Mouse (Mus musculus) gastrocnemius, postnatal 25 days (tissue): ENCODE results near the gene Hcn2. TPM values are rescaled to one million over a fixed set of nuclear protein-coding genes. Genes with fewer than 3 reads are reported as not detected.
A peak's percentile ranks its signal among the peaks of the same experiment; 100 is the strongest.
"Not testable (repeated sequence)": the region's sequence is repeated elsewhere in the genome, so short reads cannot be mapped to it uniquely, and the experiment has no call there.

Experiments
- DNase-seq: peaks from one replicate; pipeline ENCODE4 v3.0.0; 2022
- total RNA-seq, 2 experiments: library from RNA; stranded (reverse); gene quantifications; 1 replicate in 1 of 2; 2 replicates in 1 of 2; pipeline ENCODE4 v1.2.3; 2021

Gene Hcn2
- total RNA-seq, 2 experiments from 2014 or later: 0.67 TPM

DNA sequence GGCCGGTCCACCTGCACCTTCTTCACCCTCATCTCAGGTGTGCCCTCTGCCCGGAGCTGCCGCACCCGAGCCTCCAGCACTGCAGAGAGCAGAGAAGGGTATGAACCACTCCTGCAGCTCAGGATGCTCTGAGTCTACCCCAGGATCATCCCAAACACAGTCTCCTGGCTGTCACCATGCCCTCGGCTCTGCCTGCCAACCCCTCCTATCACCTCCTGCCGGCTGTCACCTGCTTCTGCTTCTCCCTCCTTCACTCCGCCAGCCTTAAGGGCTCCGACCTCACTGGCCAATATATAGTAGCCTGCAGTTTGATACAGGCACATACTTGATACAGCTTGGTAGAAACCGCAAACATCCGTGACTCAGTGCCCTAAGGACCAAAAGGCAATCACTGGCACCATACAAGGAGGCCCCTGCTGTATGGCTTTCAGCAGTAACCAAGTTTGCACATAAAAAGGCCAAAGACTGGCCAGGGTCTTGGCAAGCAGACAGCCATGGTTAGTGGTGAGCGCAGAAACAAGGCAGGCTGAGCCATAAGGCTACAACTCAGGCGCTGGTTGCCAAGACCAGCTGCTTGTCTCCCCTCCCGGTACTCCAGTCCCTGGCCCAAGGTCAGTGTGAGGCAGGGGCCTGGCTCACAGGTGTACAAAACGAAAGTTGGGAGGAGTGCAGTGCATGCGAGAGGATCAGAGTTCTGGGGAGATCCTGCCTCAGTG, 27.4 kb downstream of the Hcn2 start:
- no peak for DNase-seq

DNA sequence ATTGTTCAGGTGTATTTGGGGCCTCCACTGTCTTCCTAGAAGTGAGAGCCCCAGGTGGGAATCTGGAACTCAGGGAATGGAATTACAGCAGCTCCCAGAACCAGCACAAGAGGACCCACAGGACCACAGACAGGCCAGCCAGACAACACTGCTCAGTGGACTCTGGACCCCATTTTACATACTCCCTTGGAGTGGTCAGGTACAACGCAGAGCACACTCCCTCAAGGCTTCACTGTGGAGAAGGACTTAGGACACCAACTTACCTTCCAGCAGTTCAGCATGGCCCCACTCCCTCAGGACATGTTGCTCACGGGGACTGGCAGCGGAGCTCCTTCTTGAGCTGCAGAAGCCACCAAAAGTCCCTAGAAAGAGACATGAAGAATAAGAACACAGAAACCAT, 29.0 kb downstream of the Hcn2 start:
- no peak for DNase-seq

- peak; percentile 96 for DNase-seq
Measured at GRCm38 (mm10) chr10:79745898-79746773, 29.7 kb downstream of the Hcn2 start, which contains the start of gene Polrmt. TSS of gene Polrmt (minus strand) at chr10:79746581.

DNA sequence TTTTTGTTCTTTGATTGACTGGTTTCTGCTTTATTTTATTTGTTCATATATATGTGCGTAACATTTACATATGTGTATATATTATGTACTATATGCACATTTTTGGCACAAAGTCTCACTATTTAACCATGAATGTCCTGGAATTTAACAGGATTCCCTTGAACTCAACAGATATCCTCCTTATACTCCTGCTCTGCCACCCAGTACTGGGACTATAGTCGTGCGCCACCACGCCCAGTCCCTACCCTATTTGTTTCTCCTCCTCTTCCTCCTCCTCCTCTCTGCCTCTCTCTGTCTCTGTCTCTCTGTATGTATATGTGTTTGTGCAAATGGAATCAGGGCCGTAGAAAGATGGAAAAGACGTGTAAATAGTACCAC, 30.3 kb downstream of the Hcn2 start:
- DNase-seq: no peak

DNA sequence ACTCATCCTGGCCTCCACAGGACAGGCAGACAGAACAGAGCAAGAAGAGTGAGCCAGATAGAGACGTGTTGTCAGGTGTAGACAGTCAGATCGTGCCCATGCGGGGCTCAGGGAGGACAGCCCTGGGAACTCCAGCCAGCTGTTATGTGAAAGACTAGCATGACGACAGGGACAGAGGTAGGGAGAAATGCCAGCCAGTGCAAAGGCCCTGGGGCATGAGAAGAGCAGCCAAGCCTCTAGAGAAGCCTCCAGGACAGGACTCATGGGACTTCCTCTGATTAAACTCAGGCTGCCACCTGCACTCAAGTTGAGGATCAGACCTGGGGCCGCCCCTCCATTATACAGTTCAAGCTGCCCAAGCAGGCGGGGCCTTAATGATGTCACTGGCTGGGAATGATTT, 32.1 kb downstream of the Hcn2 start:
- no peak for DNase-seq

DNA sequence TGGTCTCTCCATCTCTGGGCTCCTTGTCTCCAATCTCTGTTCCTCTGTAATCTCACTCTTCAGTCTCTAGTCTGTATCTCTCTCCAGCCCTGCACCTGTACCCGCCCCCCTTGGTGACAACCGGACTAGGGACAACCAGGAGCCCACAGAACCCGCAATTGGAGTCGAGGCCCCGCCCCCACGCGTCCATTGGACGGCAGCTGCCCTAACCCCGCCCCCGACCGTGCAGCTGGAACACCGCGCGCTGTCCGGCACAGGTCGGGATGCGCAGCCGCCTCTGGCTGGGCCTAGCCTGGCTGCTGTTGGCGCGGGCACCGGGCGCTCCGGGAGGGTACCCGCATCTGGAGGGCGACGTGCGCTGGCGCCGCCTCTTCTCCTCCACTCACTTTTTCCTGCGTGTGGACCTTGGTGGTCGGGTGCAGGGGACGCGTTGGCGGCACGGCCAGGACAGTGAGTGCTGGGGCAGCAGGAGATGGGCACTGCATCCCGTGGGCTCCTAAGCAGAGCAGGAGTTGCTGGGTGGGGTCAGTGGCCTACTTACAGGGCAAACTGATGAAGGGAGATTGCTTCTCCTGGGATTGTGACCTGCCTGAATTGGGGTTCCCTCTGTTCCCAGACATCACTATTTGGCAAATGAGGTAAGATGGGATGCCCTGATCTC, 38.6 kb downstream of the Hcn2 start, which contains the start of gene Fgf22:
TSS of gene Fgf22 (plus strand) at position 221 of the 661 bp plus-strand sequence.
- DNase-seq: peak; percentile 68

- DNase-seq: no peak
Measured at GRCm38 (mm10) chr10:79755854-79756253, 39.4 kb downstream of the Hcn2 start.

GRCm38 (mm10) chr10:79756660-79757059, 40.2 kb downstream of the Hcn2 start:
- DNase-seq: no peak

- not testable (repeated sequence) for DNase-seq
Measured at GRCm38 (mm10) chr10:79759675-79760074, 43.2 kb downstream of the Hcn2 start.

GRCm38 (mm10) chr10:79760603-79761143, 44.2 kb downstream of the Hcn2 start:
- no peak for DNase-seq

DNA sequence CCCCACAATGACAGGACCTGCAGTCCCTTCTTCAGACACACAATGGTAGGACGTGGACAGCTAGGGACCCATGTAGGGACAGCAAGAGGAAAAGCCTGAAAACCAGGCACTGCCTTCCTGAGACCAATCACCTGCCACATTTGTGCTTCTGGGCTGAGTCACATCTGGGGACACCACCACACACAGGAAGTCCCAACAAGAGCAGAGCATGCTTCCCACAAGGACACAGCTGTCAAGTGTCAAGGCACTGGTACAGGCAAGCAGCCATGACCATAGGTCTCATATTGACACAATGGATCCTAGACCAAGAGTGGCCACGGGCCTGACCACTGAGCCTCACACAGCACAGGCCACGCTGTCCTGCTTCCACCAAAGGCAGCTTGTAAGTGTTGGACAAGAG, 46.4 kb downstream of the Hcn2 start:
- DNase-seq: no peak

DNA sequence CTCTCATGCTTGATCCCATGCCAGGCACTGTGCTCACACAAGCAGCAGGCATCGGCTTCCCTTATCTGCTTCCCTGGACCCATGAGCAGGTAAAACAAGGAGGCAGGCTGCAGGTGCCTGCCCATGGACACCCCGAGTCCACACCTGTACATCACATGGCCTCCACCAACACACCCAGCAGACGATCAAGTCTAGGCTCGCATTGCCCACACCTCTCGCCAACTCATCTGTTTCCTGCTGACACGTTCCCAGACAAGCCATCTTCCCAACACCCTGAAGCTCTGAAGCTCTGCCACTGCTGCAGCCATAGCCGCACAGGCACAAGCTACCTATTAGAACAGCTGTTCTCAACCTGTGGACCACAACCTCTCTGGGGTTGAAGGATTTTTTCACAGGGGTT, 47.8 kb downstream of the Hcn2 start:
- no peak for DNase-seq

DNA sequence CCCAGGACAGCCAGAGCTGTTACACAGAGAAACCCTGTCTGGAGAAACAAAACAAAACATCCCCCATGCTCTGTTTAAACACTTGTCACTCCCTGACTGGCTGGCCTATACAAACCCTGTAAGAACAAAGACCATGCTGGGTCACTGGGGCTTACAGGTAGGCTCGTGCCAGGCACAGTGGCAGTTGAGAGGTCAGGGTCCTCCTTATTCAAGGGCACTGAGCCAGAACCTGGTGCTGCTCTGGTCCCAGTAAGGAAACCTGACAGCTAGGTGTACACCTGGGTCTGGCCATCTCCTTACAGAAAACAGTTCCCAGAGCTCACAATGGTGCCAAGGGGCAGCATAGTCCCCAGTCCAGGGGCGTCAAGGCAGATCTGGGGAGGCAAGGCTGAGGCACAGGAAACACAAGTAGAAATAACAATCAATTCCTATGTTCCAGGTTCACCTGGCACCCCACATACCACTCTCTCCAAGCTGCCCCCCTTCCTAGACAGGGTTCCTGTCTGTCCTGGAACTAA, 48.9 kb downstream of the Hcn2 start:
- no peak for DNase-seq

DNA sequence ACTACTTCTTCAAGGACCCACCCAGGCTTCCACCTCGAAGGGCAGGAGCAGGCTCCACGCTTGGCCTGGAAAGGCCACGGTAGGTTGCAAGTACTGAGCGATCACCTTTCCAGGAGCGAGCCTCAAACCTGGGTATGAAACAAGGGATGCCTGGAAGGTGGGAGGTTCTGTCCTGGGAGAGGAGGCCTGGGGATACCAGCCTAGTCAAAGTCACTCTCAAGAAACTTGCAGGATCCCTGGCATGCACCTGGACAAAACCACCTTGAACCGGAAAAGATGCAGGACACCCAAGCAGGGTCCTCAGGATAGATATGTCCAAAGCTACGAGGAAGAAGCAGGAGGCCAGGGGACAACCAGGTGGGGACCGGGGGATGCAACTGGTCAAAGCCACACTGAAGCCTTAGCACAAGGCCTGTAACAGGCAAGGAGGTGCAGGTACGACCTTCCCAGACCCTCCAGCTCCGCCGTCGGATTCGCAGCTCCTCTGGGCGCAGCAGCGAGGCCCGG, 49.6 kb downstream of the Hcn2 start:
- no peak for DNase-seq

DNA sequence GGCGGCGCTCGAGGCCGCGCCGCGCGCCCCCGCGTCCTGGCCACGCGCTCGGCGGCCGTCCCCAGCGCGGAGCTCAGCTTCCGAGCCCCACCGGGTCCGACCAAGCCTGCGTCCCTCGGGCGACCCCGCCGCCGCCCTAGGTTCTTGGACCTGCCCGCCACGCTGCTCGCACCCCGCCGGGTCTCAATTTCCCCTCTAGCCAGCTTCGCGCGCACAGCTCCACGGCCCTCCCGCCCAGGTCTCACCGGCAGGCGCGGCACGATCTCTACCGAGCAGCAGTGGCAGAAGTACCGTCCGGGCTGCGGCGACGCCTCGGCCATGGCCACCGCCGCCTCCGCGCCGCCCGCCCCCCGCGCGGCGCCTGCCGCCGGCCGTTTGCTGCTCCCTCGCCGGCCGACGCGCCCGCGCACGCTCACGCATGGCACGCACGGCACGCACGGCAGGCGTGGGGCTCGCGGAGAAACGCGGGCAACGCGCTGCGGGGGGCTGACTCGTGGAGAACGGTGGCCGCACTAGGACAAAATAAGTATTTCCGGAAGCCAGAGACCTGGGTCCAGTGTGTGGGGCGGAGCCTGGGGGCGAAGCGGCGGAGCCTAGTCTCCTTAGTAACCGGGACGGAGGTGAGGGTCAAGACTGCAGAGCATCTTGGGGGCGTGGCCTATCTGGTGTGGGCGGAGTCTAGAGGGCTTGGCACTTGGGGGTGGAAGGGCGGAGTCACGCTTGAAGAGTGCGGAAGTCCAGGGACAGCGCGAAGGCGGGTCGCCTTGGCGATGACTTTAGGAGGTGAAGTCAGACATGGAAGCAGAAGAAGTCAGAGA, 50.3 kb downstream of the Hcn2 start, which contains the start of gene Rnf126:
TSS of gene Rnf126 (minus strand) at position 445 of the 818 bp plus-strand sequence.
- peak; percentile 99 for DNase-seq

GRCm38 (mm10) chr10:79767372-79768244, 51.2 kb downstream of the Hcn2 start:
- DNase-seq: peak; percentile 90

DNA sequence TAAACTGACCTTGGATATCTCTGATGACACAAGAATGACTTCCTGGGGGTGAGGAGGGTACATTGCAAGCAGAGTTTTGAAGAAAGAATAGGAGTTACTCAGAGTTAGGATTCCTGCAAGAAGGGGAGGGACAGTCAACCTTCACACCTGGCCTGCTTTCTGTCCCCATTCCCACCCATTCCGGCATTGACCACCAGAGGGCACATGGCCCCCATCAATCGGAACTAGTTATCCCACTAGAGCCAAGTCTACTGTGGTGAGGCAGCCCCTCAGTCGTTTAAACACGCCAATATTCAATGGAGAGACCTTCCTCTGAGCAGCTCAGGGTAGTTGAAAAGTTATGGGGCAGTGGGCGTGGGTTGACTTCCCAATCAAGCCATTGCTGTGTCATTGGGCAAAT, 52.0 kb downstream of the Hcn2 start:
- peak; percentile 53 for DNase-seq

- DNase-seq: no peak
Measured at GRCm38 (mm10) chr10:79769329-79769728, 52.9 kb downstream of the Hcn2 start.

DNA sequence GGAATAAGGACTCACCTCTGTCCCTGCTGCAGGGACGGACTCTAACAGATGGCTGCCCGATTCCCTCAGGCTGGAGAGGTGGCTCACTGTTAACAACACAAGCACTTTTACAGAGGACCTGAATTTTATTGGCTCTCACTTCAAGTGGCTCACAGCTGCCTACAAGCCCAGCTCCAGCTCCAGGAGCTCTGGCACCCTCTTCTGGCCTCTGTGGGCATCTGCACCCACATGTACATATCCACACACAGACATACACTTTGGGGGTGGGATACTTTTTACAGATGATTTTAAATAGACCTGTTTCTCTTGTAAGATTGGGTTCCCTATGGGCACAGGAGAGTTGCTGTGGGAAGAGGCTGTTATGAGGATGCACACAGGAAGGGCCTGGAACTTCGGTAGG, 55.9 kb downstream of the Hcn2 start:
- no peak for DNase-seq

GRCm38 (mm10) chr10:79773208-79773607, 56.8 kb downstream of the Hcn2 start:
- no peak for DNase-seq
